Mouse (Mus musculus): ENCODE data around the gene Fam102b. TPM values are rescaled to one million over a fixed set of nuclear protein-coding genes. Genes with fewer than 3 reads are reported as not detected.
A peak's percentile ranks its signal among the peaks of the same experiment; 100 is the strongest.

The Fam102b gene
- polyA plus RNA-seq, 1 experiment from 2014 or later: 3.0 TPM

DNA sequence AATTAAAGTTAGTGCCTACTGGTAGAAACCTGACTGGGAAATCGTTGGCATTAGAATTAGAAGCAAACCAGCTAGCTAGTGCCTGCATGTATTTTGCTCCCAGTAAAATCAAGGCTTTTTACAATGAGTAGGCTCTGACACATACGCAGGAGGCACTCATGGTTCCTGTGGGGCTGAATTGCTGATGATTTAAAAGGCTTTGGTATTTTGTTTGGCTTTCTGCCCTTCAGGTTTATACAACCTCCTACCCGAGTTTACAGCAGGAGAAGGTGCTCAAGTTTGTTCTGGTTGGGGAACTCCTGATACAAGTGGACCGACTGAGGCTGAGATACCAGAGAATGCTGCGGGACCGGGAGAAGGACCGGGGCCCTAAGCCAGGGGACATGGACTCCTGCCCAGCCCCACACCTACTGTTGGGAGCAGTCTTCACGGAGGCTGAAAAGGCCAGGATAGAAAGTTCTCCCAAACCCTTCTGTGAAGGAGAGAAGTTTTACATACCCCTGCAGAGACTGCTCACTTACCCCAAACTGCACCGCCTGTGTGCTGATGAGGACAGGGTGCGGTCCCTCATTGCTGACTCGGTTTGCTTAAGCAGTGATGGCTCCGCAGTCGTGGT lies 67.6 kb downstream of the Fam102b start:
- Histone ChIP-seq H3K27me3 (replicated peaks) (no peaks in the 10 kb centered on the region), H3K4me3 (no peak overlapping the region), H3K36me3 (no peaks in the 10 kb centered on the region), H3K9me3 (no peaks in the 10 kb centered on the region), H3K4me1 (peaks cover 5% of the 10 kb centered on the region), H3K9ac (no peak overlapping the region), H3K27ac (replicated peaks) (no peak overlapping the region), H3K4me2 (no peak overlapping the region)
- ATAC-seq (ENCODE audit: extremely low read depth, insufficient number of reproducible peaks, low FRiP score, low TSS enrichment): no peak
- WGBS: 69% methylated on average over 13 of the region's 13 CpGs

DNA sequence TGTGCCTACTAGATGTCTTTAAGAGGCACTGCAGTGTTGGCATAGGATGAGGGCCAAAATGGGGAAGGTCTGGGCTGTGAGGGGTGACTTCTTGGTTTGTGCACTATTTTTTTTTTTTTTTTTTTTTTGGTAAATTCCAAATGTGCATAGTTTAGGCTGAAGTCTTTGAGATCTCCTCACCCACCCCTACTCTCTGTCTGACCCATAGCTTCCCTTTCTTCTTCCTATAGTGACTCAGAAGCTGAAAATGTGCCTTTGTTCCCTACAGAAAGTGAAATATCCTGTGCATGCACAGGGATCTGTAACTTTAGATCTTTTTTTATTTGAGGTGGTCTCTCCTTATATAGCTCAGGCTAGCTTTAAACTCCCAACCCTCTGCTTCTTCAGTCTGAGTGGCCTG lies 69.4 kb downstream of the Fam102b start:
- Histone ChIP-seq H3K27ac (replicated peaks) (no peak overlapping the region), H3K9ac (no peak overlapping the region), H3K4me3 (no peak overlapping the region), H3K9me3 (no peaks in the 10 kb centered on the region), H3K4me2 (no peak overlapping the region), H3K36me3 (no peaks in the 10 kb centered on the region), H3K4me1 (peaks cover 8% of the 10 kb centered on the region), H3K27me3 (replicated peaks) (no peaks in the 10 kb centered on the region)
- ATAC-seq (ENCODE audit: extremely low read depth, insufficient number of reproducible peaks, low FRiP score, low TSS enrichment): no peak

DNA sequence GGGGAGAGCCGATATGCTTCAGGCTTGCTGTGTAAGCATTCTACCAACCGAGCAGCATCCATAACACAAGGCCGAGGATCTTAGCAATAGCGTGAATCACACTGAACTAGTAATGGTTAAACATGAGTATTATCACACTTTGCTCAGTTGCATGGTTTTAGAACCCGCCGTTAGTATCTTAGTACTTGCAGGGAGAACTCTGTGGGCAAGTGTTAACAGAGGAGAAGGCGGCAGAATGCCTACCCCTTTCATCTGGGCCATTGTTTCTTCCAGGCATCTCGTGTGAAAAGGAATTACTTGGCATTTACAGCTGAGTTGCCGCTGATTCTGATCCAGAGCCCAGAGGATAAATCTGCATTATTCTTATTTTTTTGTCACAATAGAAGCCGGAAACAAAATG lies 86.4 kb downstream of the Fam102b start:
- H3K9ac ChIP-seq: no peak overlapping the region
- H3K4me2 ChIP-seq: no peak overlapping the region
- no peaks in the 10 kb centered on the region for H3K9me3 ChIP-seq
- H3K4me3 ChIP-seq: no peak overlapping the region
- H3K27me3 ChIP-seq (replicated peaks): peaks cover 10% of the 10 kb centered on the region
- no peaks in the 10 kb centered on the region for H3K36me3 ChIP-seq
- ATAC-seq (ENCODE audit: extremely low read depth, insufficient number of reproducible peaks, low FRiP score, low TSS enrichment): no peak
- no peak overlapping the region for H3K27ac ChIP-seq (replicated peaks)
- peaks cover 3% of the 10 kb centered on the region; the same call in 1 of the 2 replicates for H3K4me1 ChIP-seq
- WGBS: 82% methylated on average over 10 of the region's 10 CpGs

DNA sequence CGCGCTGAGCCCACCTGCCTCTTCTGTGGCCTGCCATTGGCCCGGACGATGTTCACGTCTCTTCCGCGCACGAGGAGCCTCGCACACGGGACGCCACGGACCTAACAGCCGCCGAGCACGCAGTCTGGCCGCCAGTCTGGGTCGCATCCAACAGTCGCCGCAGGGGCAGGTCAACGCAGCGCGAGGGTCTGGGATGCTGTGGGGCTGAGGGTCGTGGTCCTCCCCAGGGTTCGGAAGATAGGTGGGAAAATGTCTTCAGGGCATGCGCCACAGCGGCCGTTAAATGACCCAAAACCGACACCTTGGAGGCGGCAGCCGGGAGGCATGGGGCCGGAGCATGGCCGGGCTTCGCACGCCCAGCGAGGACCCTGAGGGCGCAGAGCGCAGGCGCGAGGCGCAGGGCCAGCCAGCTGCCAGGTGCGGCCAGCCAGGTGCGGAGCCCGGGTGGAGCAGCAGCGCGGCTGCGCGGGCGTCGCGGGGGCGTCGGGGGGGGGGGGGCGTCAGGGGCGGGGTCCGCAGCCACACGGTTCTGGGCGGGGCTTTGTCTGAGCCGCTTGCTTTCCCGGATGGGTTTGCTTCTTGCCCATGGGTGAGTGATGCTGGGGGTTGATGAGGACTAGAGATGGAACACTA lies 87.3 kb downstream of the Fam102b start, which contains the start of gene Gm9857:
TSS of gene Gm9857 (minus strand) at position 445 of the 633 bp plus-strand sequence.
- peak within 1 kb of the TSS; percentile 33; the same call in 1 of the 2 replicates for H3K9ac ChIP-seq
- no peaks in the 10 kb centered on the region for H3K36me3 ChIP-seq
- no peaks in the 10 kb centered on the region for H3K9me3 ChIP-seq
- peak within 1 kb of the TSS; percentile 70 for H3K4me2 ChIP-seq
- H3K4me3 ChIP-seq: peak within 1 kb of the TSS; percentile 45
- peaks cover 3% of the 10 kb centered on the region; the same call in 1 of the 2 replicates for H3K4me1 ChIP-seq
- peaks cover 10% of the 10 kb centered on the region for H3K27me3 ChIP-seq (replicated peaks)
- WGBS: 46% methylated on average over 43 of the region's 59 CpGs
- no peak within 1 kb of the TSS for H3K27ac ChIP-seq (replicated peaks)
- ATAC-seq (ENCODE audit: extremely low read depth, insufficient number of reproducible peaks, low FRiP score, low TSS enrichment): no peak

DNA sequence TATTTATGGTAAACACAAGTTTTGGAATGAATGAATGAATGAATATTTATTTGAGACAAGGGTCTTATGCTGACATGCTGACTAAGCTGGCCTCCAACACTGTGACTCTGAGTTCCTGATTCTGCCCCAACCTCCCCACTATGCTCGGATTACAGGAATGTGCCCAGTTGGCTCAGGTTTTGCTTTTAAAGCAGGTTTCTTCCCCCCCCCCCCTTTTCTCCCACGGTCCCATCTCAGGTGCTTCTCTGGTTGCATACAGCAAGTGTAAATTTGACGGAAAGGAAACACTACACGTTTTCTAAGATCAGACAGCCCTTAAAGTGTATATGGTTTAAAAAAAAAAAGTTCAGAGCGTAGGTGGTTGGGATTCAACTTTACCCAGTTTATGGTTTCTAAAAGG lies 87.8 kb downstream of the Fam102b start, which contains the start of gene Henmt1:
TSS of gene Henmt1 (plus strand) at position 301 of the 400 bp plus-strand sequence.
- 71% methylated on average over 5 of the region's 5 CpGs for WGBS
- Histone ChIP-seq H3K4me3 (peak within 1 kb of the TSS; percentile 45), H3K27me3 (replicated peaks) (peaks cover 10% of the 10 kb centered on the region), H3K9ac (peak within 1 kb of the TSS; percentile 33; the same call in 1 of the 2 replicates), H3K36me3 (no peaks in the 10 kb centered on the region), H3K4me2 (peak within 1 kb of the TSS; percentile 70), H3K4me1 (peaks cover 3% of the 10 kb centered on the region; the same call in 1 of the 2 replicates), H3K27ac (replicated peaks) (no peak within 1 kb of the TSS), H3K9me3 (no peaks in the 10 kb centered on the region)
- ATAC-seq (ENCODE audit: extremely low read depth, insufficient number of reproducible peaks, low FRiP score, low TSS enrichment): no peak

DNA sequence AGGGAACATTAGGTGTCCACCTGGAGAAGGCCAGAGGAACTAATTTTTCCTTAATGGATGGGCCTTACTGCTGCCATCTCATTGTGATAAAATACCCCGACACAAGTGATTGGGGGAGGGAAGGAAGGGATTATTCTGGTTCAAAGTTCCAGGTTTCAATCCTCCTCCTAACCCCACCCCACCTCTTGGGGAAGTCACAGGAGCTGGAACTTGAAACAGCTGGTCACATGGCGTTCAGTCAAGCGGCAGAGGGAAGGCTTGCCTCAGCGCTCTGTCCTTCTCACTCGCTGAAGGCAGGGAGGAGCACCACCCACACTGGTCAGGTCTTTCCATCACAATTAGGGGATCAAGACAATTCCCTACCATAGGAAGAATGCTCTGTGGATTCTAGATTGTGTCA lies 88.7 kb downstream of the Fam102b start:
- Histone ChIP-seq H3K27me3 (replicated peaks) (peaks cover 10% of the 10 kb centered on the region), H3K9me3 (no peaks in the 10 kb centered on the region), H3K27ac (replicated peaks) (no peak overlapping the region), H3K4me3 (no peak overlapping the region), H3K4me2 (no peak overlapping the region), H3K9ac (no peak overlapping the region), H3K36me3 (no peaks in the 10 kb centered on the region), H3K4me1 (peaks cover 3% of the 10 kb centered on the region; the same call in 1 of the 2 replicates)
- ATAC-seq (ENCODE audit: extremely low read depth, insufficient number of reproducible peaks, low FRiP score, low TSS enrichment): no peak
- WGBS: 86% methylated on average over 5 of the region's 5 CpGs

DNA sequence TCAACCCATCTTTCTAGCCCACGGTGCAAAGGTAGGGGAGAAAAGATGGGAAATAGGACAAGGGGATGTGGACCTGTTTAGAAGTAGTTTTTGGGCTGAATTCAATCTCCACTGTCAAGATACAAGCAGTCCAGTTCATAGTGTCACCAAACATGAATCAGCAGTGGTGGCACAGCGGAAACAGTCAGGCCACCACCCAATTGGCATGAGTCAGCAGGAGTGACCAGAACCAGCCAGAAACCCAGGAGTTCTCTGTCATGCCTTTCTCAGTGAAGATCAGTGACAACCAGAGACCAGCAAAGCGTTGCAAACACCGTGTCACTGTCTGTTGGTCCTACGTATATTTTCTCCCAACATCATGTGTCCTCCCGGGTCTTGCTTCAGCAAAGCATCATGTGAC lies 93.8 kb downstream of the Fam102b start:
- Histone ChIP-seq H3K4me1 (no peaks in the 10 kb centered on the region), H3K4me3 (no peak overlapping the region), H3K9me3 (no peaks in the 10 kb centered on the region), H3K36me3 (no peaks in the 10 kb centered on the region), H3K27me3 (replicated peaks) (no peaks in the 10 kb centered on the region), H3K27ac (replicated peaks) (no peak overlapping the region), H3K9ac (no peak overlapping the region), H3K4me2 (no peak overlapping the region)
- 84% methylated on average over 6 of the region's 6 CpGs for WGBS
- no peak for ATAC-seq (ENCODE audit: extremely low read depth, insufficient number of reproducible peaks, low FRiP score, low TSS enrichment)

DNA sequence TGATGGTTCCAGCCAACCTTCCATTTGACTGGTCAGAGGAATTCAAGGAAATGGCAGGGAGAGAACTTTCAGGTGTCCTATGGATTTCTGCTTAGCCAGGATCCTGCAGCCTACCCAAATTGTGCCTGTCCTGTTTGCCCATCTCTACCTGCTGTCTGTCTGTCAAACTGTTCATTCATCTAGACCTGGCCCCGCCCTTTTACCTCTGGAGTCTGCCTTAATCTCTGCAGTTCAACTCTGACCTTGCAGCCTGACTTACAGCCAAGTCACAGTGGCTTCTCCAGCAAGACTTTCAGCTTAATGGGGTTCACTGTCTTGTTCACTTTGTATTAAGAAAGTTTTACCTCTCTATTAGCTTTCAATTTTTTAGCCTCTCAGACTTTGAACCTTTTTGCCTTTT lies 101.1 kb downstream of the Fam102b start:
- Histone ChIP-seq H3K4me1 (no peaks in the 10 kb centered on the region), H3K9me3 (no peaks in the 10 kb centered on the region), H3K27ac (replicated peaks) (no peak overlapping the region), H3K9ac (no peak overlapping the region), H3K4me3 (no peak overlapping the region), H3K27me3 (replicated peaks) (no peaks in the 10 kb centered on the region), H3K36me3 (no peaks in the 10 kb centered on the region), H3K4me2 (no peak overlapping the region)
- 63% methylated on average over 1 of the region's 1 CpGs for WGBS
- ATAC-seq (ENCODE audit: extremely low read depth, insufficient number of reproducible peaks, low FRiP score, low TSS enrichment): no peak

DNA sequence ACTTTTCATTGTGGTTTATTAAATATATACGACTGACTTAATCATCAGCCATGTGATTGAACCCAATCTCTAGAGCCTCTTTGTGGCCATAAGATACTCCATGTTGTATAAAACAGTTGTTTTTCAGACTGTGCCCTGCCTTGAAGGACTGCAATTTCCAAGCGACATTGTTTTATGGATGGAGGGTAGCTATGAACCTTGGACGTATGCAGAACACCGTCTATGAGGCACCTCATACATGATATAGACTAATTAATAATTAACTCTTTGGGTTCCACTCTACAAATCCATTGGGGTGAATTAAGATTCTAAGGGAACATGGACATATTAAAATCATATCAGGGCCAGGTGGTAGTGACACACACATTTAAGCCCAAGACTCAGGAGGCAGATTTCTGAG lies 101.7 kb downstream of the Fam102b start:
- Histone ChIP-seq H3K9ac (no peak overlapping the region), H3K9me3 (no peaks in the 10 kb centered on the region), H3K36me3 (no peaks in the 10 kb centered on the region), H3K27me3 (replicated peaks) (no peaks in the 10 kb centered on the region), H3K4me3 (no peak overlapping the region), H3K4me2 (no peak overlapping the region), H3K27ac (replicated peaks) (no peak overlapping the region), H3K4me1 (no peaks in the 10 kb centered on the region)
- no peak for ATAC-seq (ENCODE audit: extremely low read depth, insufficient number of reproducible peaks, low FRiP score, low TSS enrichment)
- WGBS: 81% methylated on average over 4 of the region's 4 CpGs

DNA sequence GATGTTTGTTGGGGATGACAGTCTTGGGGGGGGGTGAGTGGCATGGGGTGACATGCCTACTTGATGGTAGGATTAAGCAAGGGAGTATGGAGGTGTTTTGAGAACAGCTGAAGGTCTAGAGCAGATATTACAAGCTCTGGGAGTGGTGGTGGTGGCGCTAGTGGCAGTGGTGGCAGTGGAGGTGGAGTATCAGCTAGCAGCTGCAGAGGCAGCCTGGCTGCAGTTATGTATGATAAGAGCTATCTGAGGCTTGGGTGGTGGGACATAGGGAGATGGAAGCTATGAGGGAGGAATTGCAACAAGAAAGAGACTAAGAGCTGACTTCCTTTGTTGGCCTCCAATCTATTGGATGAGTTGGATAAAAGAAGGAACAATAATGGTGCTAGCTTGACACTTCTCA lies 105.6 kb downstream of the Fam102b start:
- H3K9ac ChIP-seq: no peak overlapping the region
- no peak for ATAC-seq (ENCODE audit: extremely low read depth, insufficient number of reproducible peaks, low FRiP score, low TSS enrichment)
- no peaks in the 10 kb centered on the region for H3K9me3 ChIP-seq
- WGBS: 77% methylated on average over 1 of the region's 1 CpGs
- no peaks in the 10 kb centered on the region for H3K4me1 ChIP-seq
- H3K27ac ChIP-seq (replicated peaks): no peak overlapping the region
- no peaks in the 10 kb centered on the region for H3K36me3 ChIP-seq
- no peaks in the 10 kb centered on the region for H3K27me3 ChIP-seq (replicated peaks)
- no peak overlapping the region for H3K4me2 ChIP-seq
- no peak overlapping the region for H3K4me3 ChIP-seq
